Mouse (Mus musculus): ENCODE measurements at regions not wholly inside any gene's neighbourhood (a gene's known extent, or its start where the extent isn't known, plus 50 kb on each side); places are given as distances from the start of the nearest gene placed in this dataset.

GRCm38 (mm10) chr10:111783496-111783895, 189.0 kb upstream of the Krr1 start:
- no peak for DNase-seq (ENCODE audit: low read depth, low spot score)

GRCm38 (mm10) chr10:111784065-111784853, 188.2 kb upstream of the Krr1 start:
- DNase-seq (ENCODE audit: low read depth, low spot score) = no peak

GRCm38 (mm10) chr10:111787175-111787574, 185.3 kb upstream of the Krr1 start:
- DNase-seq (ENCODE audit: low read depth, low spot score) = no peak

DNA sequence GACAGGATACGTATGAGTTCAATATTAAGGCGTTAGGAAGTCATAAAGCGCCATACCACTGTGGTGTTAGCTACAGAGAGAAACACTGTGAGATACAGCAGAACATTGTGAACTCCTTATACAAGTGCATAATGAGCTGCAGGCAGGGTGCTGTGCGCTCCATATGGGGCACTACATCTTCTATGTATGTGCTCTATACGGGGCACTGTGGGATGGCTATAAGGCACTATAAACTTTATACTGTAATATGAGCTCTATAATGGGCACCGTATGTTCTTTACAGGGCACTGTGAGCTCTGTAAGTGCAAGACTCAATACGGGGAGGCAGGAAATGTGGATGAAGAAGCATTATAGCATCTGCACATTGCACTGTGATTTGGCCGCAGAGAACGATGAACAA, 183.2 kb upstream of the Krr1 start:
- DNase-seq (ENCODE audit: low read depth, low spot score) = no peak

DNA sequence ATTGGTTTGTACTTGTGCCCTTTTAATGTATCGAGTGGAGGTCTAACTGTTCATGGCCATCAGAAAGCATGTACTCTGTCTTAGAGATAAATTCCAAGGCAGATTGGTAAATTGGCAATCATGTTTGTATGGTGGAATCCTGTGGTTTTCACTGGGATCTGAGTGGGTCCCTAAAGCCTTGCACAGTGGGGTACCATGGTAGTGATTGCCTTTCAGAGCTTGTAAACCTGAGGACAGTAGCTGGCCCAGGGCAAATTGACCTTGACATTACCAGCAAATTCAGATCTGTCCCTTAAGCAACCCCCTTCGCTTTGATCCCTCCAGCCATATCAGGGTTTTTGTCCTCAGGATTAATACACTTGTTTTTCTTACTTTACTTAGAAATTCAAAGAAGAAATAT, 181.6 kb upstream of the Krr1 start:
- DNase-seq (ENCODE audit: low read depth, low spot score) = no peak

DNA sequence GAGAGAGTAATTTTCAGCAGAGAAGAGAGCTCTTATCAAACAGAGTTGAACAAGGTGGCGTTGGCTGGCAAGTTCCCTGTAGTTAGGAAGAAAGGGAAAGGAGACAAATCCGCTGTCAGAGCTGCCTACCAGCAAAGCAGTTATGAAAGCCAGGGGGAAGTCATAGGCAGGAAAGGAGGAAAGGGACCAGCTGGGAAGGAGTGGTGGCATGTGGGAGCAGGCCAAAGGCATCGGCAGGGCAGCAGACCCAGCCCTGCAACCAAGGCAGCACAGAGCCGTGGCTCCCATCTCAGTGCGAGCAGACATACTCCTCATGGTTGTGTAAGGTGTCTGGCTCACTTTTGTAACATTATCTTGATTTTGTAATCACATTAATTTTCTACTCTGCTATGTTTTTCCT, 177.4 kb upstream of the Krr1 start:
- no peak for DNase-seq (ENCODE audit: low read depth, low spot score)

DNA sequence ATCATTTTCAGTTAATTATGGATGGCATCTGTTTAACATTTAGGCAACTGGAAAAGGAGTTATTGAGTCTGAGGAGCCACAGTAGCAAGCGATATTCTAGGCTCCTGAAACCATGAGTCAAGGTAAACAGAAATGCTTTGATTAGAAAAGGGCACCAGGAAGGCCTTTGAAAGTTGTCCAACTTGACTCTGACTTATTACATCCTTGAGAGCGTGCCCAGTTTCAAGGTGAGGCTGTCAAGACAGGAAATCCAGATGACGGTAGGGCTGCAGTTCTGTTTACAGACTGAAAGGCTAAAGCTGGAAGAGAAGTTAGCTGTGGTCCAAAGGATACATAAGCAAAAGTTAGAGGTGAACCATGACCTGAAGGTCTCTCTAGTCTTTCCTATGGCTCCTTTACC, 176.7 kb upstream of the Krr1 start:
- DNase-seq (ENCODE audit: low read depth, low spot score) = no peak

DNA sequence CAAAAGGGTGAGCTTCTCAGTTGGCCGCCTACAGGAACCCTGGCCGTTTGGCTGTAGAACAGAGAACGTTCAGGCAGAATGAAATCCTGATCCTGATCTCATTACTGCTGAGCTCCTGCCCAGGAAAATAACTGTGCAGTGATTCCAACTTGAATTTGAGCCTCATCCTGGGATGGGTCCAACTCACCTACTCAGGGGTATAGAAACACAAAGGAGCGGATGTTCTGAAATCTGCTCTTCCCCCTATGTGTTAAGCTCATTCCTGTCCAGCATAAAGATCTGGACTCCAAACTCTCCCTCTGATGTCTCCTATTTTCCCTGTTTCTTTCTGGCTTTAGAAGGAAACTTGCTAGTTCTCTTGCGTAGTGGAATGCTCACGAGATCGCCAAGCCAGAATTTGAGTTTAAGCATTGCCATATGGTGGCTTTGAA, 173.6 kb upstream of the Krr1 start:
- no peak for DNase-seq (ENCODE audit: low read depth, low spot score)

DNA sequence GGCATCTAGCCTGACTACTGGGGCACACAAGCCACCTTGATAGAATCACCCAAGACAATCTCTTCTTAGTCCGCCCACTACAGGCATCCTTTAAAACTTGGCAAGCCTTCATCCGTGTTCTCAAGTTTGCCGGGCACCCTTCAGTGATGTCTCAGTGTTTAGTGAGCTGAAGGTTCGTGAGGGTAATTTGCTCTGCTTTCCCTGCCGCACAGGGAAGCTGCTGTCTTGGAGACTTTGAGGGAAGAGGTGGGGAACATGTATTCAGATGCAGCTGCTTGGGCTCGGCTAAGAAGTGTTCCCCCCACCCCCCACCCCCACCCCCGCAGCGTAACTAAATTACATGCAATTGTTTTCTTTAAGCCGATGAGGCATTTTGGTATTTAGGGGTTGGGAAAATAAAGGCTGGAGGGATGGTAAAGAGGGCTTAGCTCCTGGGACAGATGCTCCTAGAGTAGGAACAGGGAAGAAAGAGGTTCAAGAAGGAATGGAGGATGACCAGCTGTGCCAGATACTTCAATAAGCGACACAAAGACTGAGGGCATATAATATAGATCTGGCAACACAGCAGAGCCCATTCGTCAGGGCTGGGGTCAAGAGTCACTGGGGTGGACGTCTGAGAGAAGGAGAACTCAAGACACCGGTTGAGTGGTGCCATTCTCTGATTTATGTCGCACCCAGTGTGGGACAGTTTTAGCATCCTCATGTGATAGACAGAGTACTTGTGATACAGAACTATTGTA, 172.4 kb upstream of the Krr1 start:
- no peak for DNase-seq (ENCODE audit: low read depth, low spot score)

GRCm38 (mm10) chr10:111800590-111800935, 171.9 kb upstream of the Krr1 start:
- no peak for DNase-seq (ENCODE audit: low read depth, low spot score)

- DNase-seq (ENCODE audit: low read depth, low spot score) = no peak
Observed at GRCm38 (mm10) chr10:111801021-111801793, 171.3 kb upstream of the Krr1 start.

- DNase-seq (ENCODE audit: low read depth, low spot score) = no peak
Observed at GRCm38 (mm10) chr10:111801794-111802359, 170.6 kb upstream of the Krr1 start.

DNA sequence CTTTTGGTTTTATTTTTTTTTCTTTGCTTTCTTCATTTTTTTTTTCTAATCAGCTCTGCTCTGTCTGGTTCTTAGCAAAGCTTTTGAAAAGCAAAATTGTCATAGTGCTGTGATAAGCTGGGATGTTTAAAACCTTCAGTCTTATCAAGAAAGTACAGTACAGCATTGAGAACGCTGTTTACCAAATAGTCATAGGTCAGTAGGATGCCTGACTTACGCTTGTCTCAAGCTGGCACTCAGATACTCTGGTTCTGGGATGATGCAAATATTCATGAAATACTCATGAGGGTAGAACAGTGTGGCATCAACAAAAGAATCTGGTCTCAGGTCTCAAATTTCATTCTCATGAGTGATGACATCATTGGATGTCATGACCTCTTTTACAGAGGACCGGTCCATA, 166.1 kb upstream of the Krr1 start:
- DNase-seq (ENCODE audit: low read depth, low spot score) = no peak

DNA sequence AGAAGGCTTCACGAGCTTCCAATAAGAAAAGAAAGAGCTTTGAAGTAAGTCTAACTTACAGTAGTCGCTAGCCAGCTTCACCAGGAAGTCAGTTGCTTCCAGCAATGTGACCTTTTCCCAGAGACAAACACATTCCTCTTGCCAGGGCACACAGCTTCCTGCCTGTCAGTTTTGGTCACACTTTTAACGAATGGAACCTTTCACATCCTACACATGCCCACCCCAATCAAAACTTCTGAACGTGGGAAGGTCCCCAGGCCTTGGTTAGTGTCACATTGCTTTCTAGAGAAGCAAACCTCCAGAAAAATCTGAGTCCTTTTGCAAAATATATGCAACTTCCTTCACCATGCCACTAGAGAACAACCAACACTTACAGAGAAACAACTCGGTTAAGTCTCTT, 165.5 kb upstream of the Krr1 start:
- no peak for DNase-seq (ENCODE audit: low read depth, low spot score)

GRCm38 (mm10) chr10:111813736-111814135, 158.7 kb upstream of the Krr1 start:
- DNase-seq (ENCODE audit: low read depth, low spot score) = no peak

DNA sequence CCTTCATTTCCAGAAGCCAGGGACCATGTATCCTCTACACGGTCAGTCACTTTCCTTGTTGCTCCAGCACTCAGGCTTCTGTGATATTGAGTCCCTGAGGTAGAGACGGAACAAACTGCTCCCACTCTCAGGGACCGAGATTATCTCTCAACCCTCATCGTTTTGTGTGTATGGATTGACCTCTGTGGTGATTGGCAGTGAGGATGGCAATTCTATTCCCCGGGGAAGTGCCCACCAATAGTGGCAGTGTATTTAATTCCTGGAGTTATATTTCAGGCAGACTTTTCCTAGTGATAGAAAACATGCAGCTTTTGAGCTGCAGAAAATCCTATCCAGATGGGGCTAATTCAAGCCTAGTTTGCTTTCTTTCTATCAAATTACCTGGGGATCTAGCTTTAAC, 157.8 kb upstream of the Krr1 start:
- no peak for DNase-seq (ENCODE audit: low read depth, low spot score)

DNA sequence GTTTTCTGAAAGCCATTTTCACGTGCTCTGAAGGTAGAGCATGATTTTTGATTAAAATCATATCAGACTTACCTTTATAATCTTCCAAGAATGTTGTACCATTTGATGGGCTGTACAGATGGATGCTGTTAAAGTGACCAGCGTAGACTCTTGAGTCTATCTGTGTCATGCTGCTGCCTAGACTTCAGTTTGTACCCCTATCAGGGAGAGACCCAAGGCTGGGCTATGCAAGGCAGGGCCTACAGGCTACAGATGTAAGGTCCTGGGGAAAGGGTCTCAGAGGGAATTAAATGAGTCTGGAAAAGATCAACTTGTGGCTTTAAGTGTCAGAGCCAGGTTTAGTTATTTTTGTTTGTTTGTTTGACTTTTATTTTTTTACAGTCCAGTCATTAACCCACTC, 157.3 kb upstream of the Krr1 start:
- DNase-seq (ENCODE audit: low read depth, low spot score) = no peak

DNA sequence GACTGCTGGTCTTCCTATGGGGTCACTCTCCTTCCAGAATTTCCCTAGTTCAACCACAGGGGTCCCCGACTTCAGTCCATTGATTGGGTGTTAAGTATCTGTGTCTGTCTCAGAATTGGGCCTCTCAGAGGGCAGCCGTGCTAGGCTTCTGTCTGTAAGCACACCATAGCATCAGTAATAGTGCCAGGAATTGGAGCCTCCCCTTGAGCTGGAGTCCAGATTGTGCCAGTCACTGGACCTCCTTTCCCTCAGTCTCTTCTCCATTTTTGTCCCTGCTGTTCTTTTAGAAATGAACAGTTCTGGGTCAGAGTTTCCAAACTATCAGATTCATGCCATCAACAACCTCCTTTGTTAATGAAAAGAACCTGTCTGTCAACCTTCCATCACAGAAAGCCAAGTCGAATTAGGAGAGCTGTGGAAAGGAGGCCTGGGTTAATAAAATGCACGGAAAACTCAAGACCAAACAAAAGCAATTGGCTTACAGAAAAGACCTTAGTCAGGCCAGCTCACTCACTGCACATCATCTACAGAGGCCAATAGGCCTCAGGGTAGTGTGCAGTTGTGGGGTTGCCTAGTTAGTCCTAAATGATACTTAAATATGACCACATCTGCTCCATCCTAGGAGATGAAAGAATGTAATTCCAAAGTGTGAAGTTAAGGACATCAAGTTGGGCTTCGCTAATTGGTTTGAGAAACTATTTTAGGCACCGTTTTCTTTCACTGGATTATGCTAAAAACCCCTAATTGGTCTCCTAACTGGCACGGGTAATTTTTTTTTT, 156.5 kb upstream of the Krr1 start:
- no peak for DNase-seq (ENCODE audit: low read depth, low spot score)

DNA sequence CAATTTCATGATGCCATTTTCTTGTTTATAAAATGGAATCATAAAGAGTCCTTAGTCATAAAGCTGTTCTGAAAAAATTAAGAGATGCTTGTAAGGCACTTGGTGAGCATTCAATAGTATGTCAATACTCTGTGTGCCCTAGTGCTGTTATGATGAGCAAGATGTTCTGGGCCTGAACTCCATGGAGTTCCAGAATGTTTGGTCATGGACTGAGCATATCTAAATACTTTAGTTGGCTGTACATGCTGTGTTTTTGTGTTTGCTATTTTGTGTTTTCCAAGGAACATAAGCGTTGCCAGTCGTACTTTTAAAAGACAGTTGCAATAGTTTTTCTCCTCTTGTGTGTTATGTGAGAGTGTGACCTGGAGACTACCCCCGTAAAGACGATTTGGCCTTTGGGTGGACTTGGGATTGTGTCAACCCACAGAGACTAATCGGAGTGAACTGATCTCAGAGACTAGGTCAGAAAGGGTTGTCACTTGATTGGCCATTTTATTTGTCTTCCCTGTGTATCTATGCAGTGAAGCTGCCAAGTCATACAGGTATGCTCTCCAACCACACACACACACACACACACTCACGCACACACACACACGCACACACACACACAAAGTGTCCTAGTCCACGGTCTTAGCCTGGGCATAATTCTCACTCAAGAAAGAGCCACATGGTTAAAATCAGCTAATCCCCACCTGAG, 152.6 kb upstream of the Krr1 start:
- no peak for DNase-seq (ENCODE audit: low read depth, low spot score)

DNA sequence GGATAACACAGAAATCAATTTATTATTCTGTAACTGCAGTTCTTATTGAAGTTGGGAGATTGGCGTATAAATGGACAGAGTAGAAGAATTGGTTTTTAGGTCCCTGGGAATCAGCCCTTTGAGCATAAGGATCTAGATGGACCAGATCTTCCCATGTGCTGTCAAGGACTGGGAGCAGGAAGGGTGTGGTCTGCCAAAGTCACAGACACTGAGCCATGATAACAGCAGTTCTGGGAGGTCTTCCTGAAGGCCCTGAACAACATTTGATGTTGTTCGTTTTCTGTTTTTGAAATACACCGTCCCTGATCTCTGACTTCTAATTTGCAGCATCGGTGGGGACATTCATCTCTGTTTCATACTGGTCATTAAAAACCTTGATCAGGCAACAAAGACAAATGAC, 147.6 kb upstream of the Krr1 start:
- no peak for DNase-seq (ENCODE audit: low read depth, low spot score)

Measured in CD4-positive helper T cell, adult 2 months (primary cell).